Mouse (Mus musculus) right cerebral cortex, adult 18-20 months (tissue): ENCODE data around the gene Defb7.

Source experiments
- DNase-seq: peaks from one replicate; pipeline ENCODE4 v3.0.0; 2022; ENCODE audit warnings: mixed read lengths

Gene Defb7

GRCm38 (mm10) chr8:19494797-19495196 is at the start of gene Defb7:
TSS of gene Defb7 (plus strand) at chr8:19495097.
- no peak for DNase-seq

GRCm38 (mm10) chr8:19446378-19446777 is 48.5 kb upstream of the Defb7 start:
- DNase-seq: no peak

- no peak for DNase-seq
Measured at GRCm38 (mm10) chr8:19461355-19461754, 33.5 kb upstream of the Defb7 start.

GRCm38 (mm10) chr8:19469026-19469425 is 25.9 kb upstream of the Defb7 start:
- no peak for DNase-seq

- no peak for DNase-seq
Measured at GRCm38 (mm10) chr8:19500524-19500923, 5.6 kb downstream of the Defb7 start.

- DNase-seq: no peak
Measured at GRCm38 (mm10) chr8:19535195-19535829, 40.4 kb downstream of the Defb7 start.

- no peak for DNase-seq
Measured at GRCm38 (mm10) chr8:19540376-19540775, 45.5 kb downstream of the Defb7 start.
